Comparison of ENCODE assay signal across 7 mouse cellular contexts in genomic region chr1:180944553-180944952, GRCm38 (mm10). TPM values are rescaled to one million over a fixed set of nuclear protein-coding genes. Genes with fewer than 3 reads are reported as not detected.
DNase-seq lines count a peak whose midpoint lies in the region; ATAC-seq and TF ChIP-seq lines count a peak whose summit lies in the region.

No protein-coding gene starts in this region.

- peaks cover 7% of the 10 kb centered on the region for H3K4me1 ChIP-seq in bone marrow, adult 2 months (ENCODE audit: control insufficient read depth, insufficient read depth, low read length)
- H3K4me1 ChIP-seq in liver, embryonic 12.5 days = peaks cover 72% of the 10 kb centered on the region
- H3K4me1 ChIP-seq in stomach, embryonic 14.5 days (ENCODE audit: control insufficient read depth, insufficient read depth, low read length) = peaks cover 27% of the 10 kb centered on the region

- DNase-seq in left cerebral cortex, adult 2 months (ENCODE audit: extremely low spot score in 1 of 2, low spot score in 2 of 2) = no peak
- DNase-seq in left cerebral cortex, adult 8-10 months (ENCODE audit: low spot score in 2 of 2) = no peak
- DNase-seq in right cerebral cortex, adult 18-20 months = no peak
- no peak for DNase-seq in cerebellum, adult 9-10 months

- peak overlapping the region; percentile 62; the same call in 1 of the 2 replicates for H3K4me2 ChIP-seq in liver, embryonic 12.5 days
- H3K4me2 ChIP-seq in stomach, embryonic 14.5 days (replicated peaks; ENCODE audit: low read depth, low read length) = peak overlapping the region; percentile 34; the same call in 1 of the 2 replicates

- no peak for ATAC-seq in liver, embryonic 12.5 days
- ATAC-seq in stomach, embryonic 14.5 days (ENCODE audit: insufficient number of reproducible peaks, insufficient read depth, low FRiP score, low read depth) = no peak

- H3K9me3 ChIP-seq in liver, embryonic 12.5 days (replicated peaks) = no peaks in the 10 kb centered on the region
- H3K9me3 ChIP-seq in stomach, embryonic 14.5 days (ENCODE audit: control insufficient read depth, low read depth, low read length) = no peaks in the 10 kb centered on the region

- TF ChIP-seq CTCF in left cerebral cortex, adult 2 months (IDR thresholded peaks at IDR 0.05) = no peak
- TF ChIP-seq CTCF in bone marrow, adult 2 months (IDR thresholded peaks at IDR 0.05; ENCODE audit: control insufficient read depth, insufficient read depth, low read length) = no peak

- H3K27me3 ChIP-seq in liver, embryonic 12.5 days (replicated peaks) = peaks cover 7% of the 10 kb centered on the region; the same call in 1 of the 2 replicates
- H3K27me3 ChIP-seq in stomach, embryonic 14.5 days (ENCODE audit: control insufficient read depth, insufficient read depth, low read length) = no peaks in the 10 kb centered on the region

- H3K36me3 ChIP-seq in liver, embryonic 12.5 days = peaks cover 24% of the 10 kb centered on the region
- peaks cover 7% of the 10 kb centered on the region; the same call in 1 of the 2 replicates for H3K36me3 ChIP-seq in stomach, embryonic 14.5 days (ENCODE audit: control insufficient read depth, insufficient read depth, low read length)

- WGBS in bone marrow, adult 2 months = 38% methylated on average over 4 of the region's 4 CpGs
- 65% methylated on average over 4 of the region's 4 CpGs for WGBS in liver, embryonic 12.5 days (ENCODE audit: insufficient replicate concordance)
- WGBS in stomach, embryonic 14.5 days = 80% methylated on average over 4 of the region's 4 CpGs

- no peak overlapping the region; the same call in 1 of the 2 replicates for H3K9ac ChIP-seq in liver, embryonic 12.5 days
- no peak overlapping the region for H3K9ac ChIP-seq in stomach, embryonic 14.5 days (replicated peaks; ENCODE audit: low read depth, low read length)

- H3K4me3 ChIP-seq in left cerebral cortex, adult 2 months = no peak overlapping the region
- peak overlapping the region; percentile 57 for H3K4me3 ChIP-seq in bone marrow, adult 2 months (replicated peaks; ENCODE audit: control insufficient read depth, low read depth, low read length)
- H3K4me3 ChIP-seq in liver, embryonic 12.5 days = no peak overlapping the region
- H3K4me3 ChIP-seq in stomach, embryonic 14.5 days (ENCODE audit: low read depth, low read length) = no peak overlapping the region

- intact Hi-C loops in left cerebral cortex, adult 2 months (cut with DNase I) = no loop called here

- TF ChIP-seq POLR2A in bone marrow, adult 2 months (IDR thresholded peaks at IDR 0.05; ENCODE audit: borderline replicate concordance, control insufficient read depth, low read depth, low read length) = no peak

- H3K27ac ChIP-seq in left cerebral cortex, adult 2 months = peak overlapping the region; percentile 47; the same call in 1 of the 2 replicates
- peak overlapping the region; percentile 97 for H3K27ac ChIP-seq in bone marrow, adult 2 months (ENCODE audit: control insufficient read depth, insufficient read depth, low read depth, low read length, poor library complexity)
- H3K27ac ChIP-seq in liver, embryonic 12.5 days = peak overlapping the region; percentile 87
- peak overlapping the region; percentile 70; the same call in 1 of the 2 replicates for H3K27ac ChIP-seq in stomach, embryonic 14.5 days (ENCODE audit: low read length)

RNA-seq across cellular contexts. Expression of gene Tmem63a, which starts 2.4 kb away (rescaled TPM):
- total RNA-seq in left cerebral cortex, adult 2 months (2021) = 10 to 100 TPM; 15.4 to 16.3 TPM
- total RNA-seq in left cerebral cortex, adult 8-10 months (2022) = 10 to 100 TPM; 26.8 to 31.9 (median 30.4) TPM
- polyA plus RNA-seq in bone marrow, adult 2 months (2011; ENCODE audit: insufficient read depth, insufficient read length, low replicate concordance, missing spikeins) = 20.7 and 32.8 TPM in 2 replicates
- polyA plus RNA-seq in liver, embryonic 12.5 days (2016; fragmentation: Nextera tagmentation; extraction: Ambion mirVana) = 6.5 and 6.6 TPM in 2 replicates
- 14.8 and 17.9 TPM in 2 replicates for polyA plus RNA-seq in stomach, embryonic 14.5 days (2014; fragmentation: Nextera tagmentation; extraction: Ambion mirVana)

RNA-seq across cellular contexts. Expression of gene Lefty1, which starts 9.7 kb away (rescaled TPM):
- under 1 TPM in 1 of 2 experiments, not detected in 1; 0.77 TPM for total RNA-seq in left cerebral cortex, adult 2 months (2021)
- under 1 TPM; 0.22 to 0.70 (median 0.49) TPM for total RNA-seq in left cerebral cortex, adult 8-10 months (2022)
- 2.6 TPM in 2 replicates for polyA plus RNA-seq in bone marrow, adult 2 months (2011; ENCODE audit: insufficient read depth, insufficient read length, low replicate concordance, missing spikeins)
- polyA plus RNA-seq in liver, embryonic 12.5 days (2016; fragmentation: Nextera tagmentation; extraction: Ambion mirVana) = 4.7 and 7.1 TPM in 2 replicates
- 1.8 and 3.6 TPM in 2 replicates for polyA plus RNA-seq in stomach, embryonic 14.5 days (2014; fragmentation: Nextera tagmentation; extraction: Ambion mirVana)

RNA-seq across cellular contexts. Expression of gene Pycr2, which starts 40.5 kb away (rescaled TPM):
- 10 to 100 TPM; 26.7 to 28.3 TPM for total RNA-seq in left cerebral cortex, adult 2 months (2021)
- 10 to 100 TPM; 26.3 to 29.3 (median 28.5) TPM for total RNA-seq in left cerebral cortex, adult 8-10 months (2022)
- polyA plus RNA-seq in bone marrow, adult 2 months (2011; ENCODE audit: insufficient read depth, insufficient read length, low replicate concordance, missing spikeins) = 32.3 and 48.1 TPM in 2 replicates
- polyA plus RNA-seq in liver, embryonic 12.5 days (2016; fragmentation: Nextera tagmentation; extraction: Ambion mirVana) = 146 and 150 TPM in 2 replicates
- polyA plus RNA-seq in stomach, embryonic 14.5 days (2014; fragmentation: Nextera tagmentation; extraction: Ambion mirVana) = 86.0 and 92.3 TPM in 2 replicates

RNA-seq across cellular contexts. Expression of gene Lefty2, which starts 51.6 kb away (rescaled TPM):
- total RNA-seq in left cerebral cortex, adult 2 months (2021) = under 1 TPM; 0.61 to 0.84 TPM
- total RNA-seq in left cerebral cortex, adult 8-10 months (2022) = 1 to 10 TPM in 1 of 4 experiments, under 1 TPM in 3; 0.20 to 1.2 (median 0.58) TPM
- 1.4 TPM in 1 of 2 replicates, not detected in the other for polyA plus RNA-seq in bone marrow, adult 2 months (2011; ENCODE audit: insufficient read depth, insufficient read length, low replicate concordance, missing spikeins)
- polyA plus RNA-seq in liver, embryonic 12.5 days (2016; fragmentation: Nextera tagmentation; extraction: Ambion mirVana) = not detected in 2 replicates
- polyA plus RNA-seq in stomach, embryonic 14.5 days (2014; fragmentation: Nextera tagmentation; extraction: Ambion mirVana) = 0.14 TPM in 1 of 2 replicates, not detected in the other

Comparison
In these comparisons a context has a peak if more than half of its experiments do, and no peak if none do; other contexts are left out.
1. H3K27ac ChIP-seq: peak in every context shown above with its lines; median percentile 97 in bone marrow, adult 2 months; 87 in liver, embryonic 12.5 days; 70 in stomach, embryonic 14.5 days; 47 in left cerebral cortex, adult 2 months.